Comparison of ENCODE assay signal across 9 mouse cellular contexts in genomic region chr13:48624968-48625398, GRCm38 (mm10). TPM values are rescaled to one million over a fixed set of nuclear protein-coding genes. Genes with fewer than 3 reads are reported as not detected.
DNase-seq lines count a peak whose midpoint lies in the region; ATAC-seq and TF ChIP-seq lines count a peak whose summit lies in the region.
"Had no signal": no experiment of that assay in that cellular context is flagged by ENCODE, and none has a peak within 500 bp of the region (broad histone marks: within the 10 kb centered on the region; RNA-seq: fewer than 3 reads in every experiment).

No protein-coding gene starts in this region.

- WGBS in lung, embryonic 14.5 days: 1% methylated on average over 26 of the region's 26 CpGs
- WGBS in embryonic facial prominence, embryonic 13.5 days: 2% methylated on average over 26 of the region's 26 CpGs

- peak overlapping the region; percentile 67 for H3K4me3 ChIP-seq in lung, embryonic 14.5 days (ENCODE audit: low read depth, low read length)
- H3K4me3 ChIP-seq in embryonic facial prominence, embryonic 13.5 days: peak overlapping the region; percentile 79
- peak overlapping the region; percentile 35 for H3K4me3 ChIP-seq in myocyte

- peak overlapping the region; percentile 83 for H3K9ac ChIP-seq in lung, embryonic 14.5 days
- H3K9ac ChIP-seq in embryonic facial prominence, embryonic 13.5 days: peak overlapping the region; percentile 94

- H3K27me3 ChIP-seq in lung, embryonic 14.5 days (ENCODE audit: insufficient read depth, low read length): 0 out of 2 replicates have a peak, but pooled peaks cover 4% of the 10 kb centered on the region
- H3K27me3 ChIP-seq in embryonic facial prominence, embryonic 13.5 days: no peaks in the 10 kb centered on the region
- H3K27me3 ChIP-seq in myocyte (ENCODE audit: control insufficient read depth, insufficient read depth, insufficient read length): no peaks in the 10 kb centered on the region

- peak overlapping the region; percentile 88 for H3K4me2 ChIP-seq in lung, embryonic 14.5 days
- H3K4me2 ChIP-seq in embryonic facial prominence, embryonic 13.5 days: peak overlapping the region; percentile 73
- H3K4me2 ChIP-seq in myocyte (ENCODE audit: low read depth): peak overlapping the region; percentile 71

- H3K36me3 ChIP-seq in lung, embryonic 14.5 days (ENCODE audit: insufficient read depth): no peaks in the 10 kb centered on the region
- no peaks in the 10 kb centered on the region for H3K36me3 ChIP-seq in embryonic facial prominence, embryonic 13.5 days
- H3K36me3 ChIP-seq in myocyte (ENCODE audit: control insufficient read depth, insufficient read depth): no peaks in the 10 kb centered on the region

- no peaks in the 10 kb centered on the region for H3K79me2 ChIP-seq in myocyte (ENCODE audit: control insufficient read depth, insufficient read depth)

- no peaks in the 10 kb centered on the region for H3K9me3 ChIP-seq in lung, embryonic 14.5 days (ENCODE audit: low read depth, low read length)
- H3K9me3 ChIP-seq in embryonic facial prominence, embryonic 13.5 days: no peaks in the 10 kb centered on the region

- peak overlapping the region; percentile 52 for H3ac ChIP-seq in myocyte (ENCODE audit: control insufficient read depth, insufficient read length)

- no peak for DNase-seq in lung, embryonic 14.5 days
- DNase-seq in lung, postnatal 14 days: no peak
- no peak for DNase-seq in thymus, postnatal 14 days
- DNase-seq in spleen, adult 12 weeks (ENCODE audit: low spot score): no peak
- no peak for DNase-seq in embryo, embryonic 11 days

- no peak for TF ChIP-seq POLR2A in myocyte (IDR thresholded peaks at IDR 0.05; ENCODE audit: insufficient read length, low read depth)

- no peak for TF ChIP-seq CTCF in lung, embryonic 14.5 days (IDR thresholded peaks at IDR 0.05; ENCODE audit: low read depth)

- no peaks in the 10 kb centered on the region for H3K4me1 ChIP-seq in lung, embryonic 14.5 days (ENCODE audit: insufficient read depth)
- H3K4me1 ChIP-seq in embryonic facial prominence, embryonic 13.5 days: peaks cover 14% of the 10 kb centered on the region

- peak; percentile 88 for ATAC-seq in lung, embryonic 14.5 days (ENCODE audit: insufficient read depth)
- peak; percentile 35; the same call in 1 of the 2 replicates for ATAC-seq in embryonic facial prominence, embryonic 13.5 days (ENCODE audit: insufficient number of reproducible peaks, insufficient read depth, low FRiP score, low TSS enrichment, low read depth)
- peak; percentile 25 for ATAC-seq in inflammation-experienced regulatory T-cells, adult 6 months

- H3K27ac ChIP-seq in lung, embryonic 14.5 days (ENCODE audit: low read depth): peak overlapping the region; percentile 91
- peak overlapping the region; percentile 87 for H3K27ac ChIP-seq in embryonic facial prominence, embryonic 13.5 days

TF ChIP-seq in myocyte, 11 proteins besides CTCF, POLR2A, EP300 and RAD21:
- TF ChIP-seq MYOG (IDR thresholded peaks at IDR 0.05; ENCODE audit: control insufficient read depth in 1 of 3, insufficient read depth in 1 of 3, insufficient read length in 2 of 3, low read depth in 2 of 3) (no peak), USF1 (IDR thresholded peaks at IDR 0.05; ENCODE audit: low read depth) (peak; percentile 91), REST (IDR thresholded peaks at IDR 0.05; ENCODE audit: insufficient read depth, insufficient read length) (no peak), POLR2AphosphoS2 (IDR thresholded peaks at IDR 0.05; ENCODE audit: insufficient read length, low read depth) (no peak)

RNA-seq across cellular contexts. Expression of gene Ptpdc1, which starts 0.5 kb away (rescaled TPM):
- 13.7 and 14.8 TPM in 2 replicates for polyA plus RNA-seq in lung, embryonic 14.5 days (2014; fragmentation: Nextera tagmentation; extraction: Ambion mirVana)
- 21.2 and 27.2 TPM in 2 replicates for polyA plus RNA-seq in embryonic facial prominence, embryonic 13.5 days (2015; fragmentation: Nextera tagmentation; extraction: Ambion mirVana)
- 1 to 10 TPM in 2 of 3 experiments, under 1 TPM in 1; 0.11 to 1.4 (median 1.2) TPM for polyA plus RNA-seq in inflammation-experienced regulatory T-cells, adult 6 months (2017; shearing (Covaris generic))
- polyA plus RNA-seq in myocyte (2012; fragmentation: generic; extraction: Trizol): 4.4 TPM

RNA-seq across cellular contexts. Expression of gene Barx1, which starts 37.8 kb away (rescaled TPM):
- polyA plus RNA-seq in lung, embryonic 14.5 days (2014; fragmentation: Nextera tagmentation; extraction: Ambion mirVana): 0.35 and 0.86 TPM in 2 replicates
- polyA plus RNA-seq in embryonic facial prominence, embryonic 13.5 days (2015; fragmentation: Nextera tagmentation; extraction: Ambion mirVana): 14.5 and 15.1 TPM in 2 replicates
- not detected for polyA plus RNA-seq in inflammation-experienced regulatory T-cells, adult 6 months (2017; shearing (Covaris generic))
- not detected for polyA plus RNA-seq in myocyte (2012; fragmentation: generic; extraction: Trizol)
- polyA plus RNA-seq: frontal cortex, adult 2 months had no signal

Comparison
In these comparisons a context has a peak if more than half of its experiments do, and no peak if none do; other contexts are left out.
1. ATAC-seq: peak in every context shown above with its lines; median percentile 88 in lung, embryonic 14.5 days; 35 in embryonic facial prominence, embryonic 13.5 days; 25 in inflammation-experienced regulatory T-cells, adult 6 months.